In the genomic region with DNA sequence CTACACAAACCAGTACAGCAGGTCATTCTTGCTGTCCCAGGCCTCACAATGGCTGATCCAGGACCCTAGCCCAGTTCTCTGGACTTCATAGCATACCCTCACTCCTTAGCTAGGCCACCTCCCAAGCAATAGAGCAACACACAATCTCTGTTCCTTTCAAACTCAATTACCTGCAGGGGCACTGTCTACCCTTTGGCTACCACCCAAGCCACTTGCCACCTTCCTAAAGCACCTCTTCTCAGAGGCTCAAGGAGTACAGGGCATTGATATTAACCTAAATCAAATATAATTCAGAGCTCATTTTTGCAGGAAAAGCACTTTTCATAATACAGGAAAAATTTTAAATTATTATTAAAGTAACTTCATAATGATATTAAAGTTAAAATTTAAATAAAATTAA, we compare ENCODE assay signal across 26 mouse cellular contexts. TPM values are rescaled to one million over a fixed set of nuclear protein-coding genes. Genes with fewer than 3 reads are reported as not detected.
DNase-seq lines count a peak whose midpoint lies in the region; ATAC-seq and TF ChIP-seq lines count a peak whose summit lies in the region.
"Had no signal": no experiment of that assay in that cellular context is flagged by ENCODE, and none has a peak within 500 bp of the region (broad histone marks: within the 10 kb centered on the region; RNA-seq: fewer than 3 reads in every experiment).

No protein-coding gene starts in this region.

- no peak overlapping the region for H3K4me2 ChIP-seq in lung, embryonic 16.5 days (ENCODE audit: low read depth, low read length)
- H3K4me2 ChIP-seq: embryonic facial prominence, embryonic 12.5 days; embryonic facial prominence, embryonic 15.5 days; forebrain, embryonic 12.5 days; forebrain, embryonic 15.5 days; heart, embryonic 13.5 days; hindbrain, embryonic 15.5 days had no signal

- H3K27ac ChIP-seq in lung, embryonic 16.5 days (ENCODE audit: low read length): peak overlapping the region; percentile 35; the same call in 1 of the 2 replicates
- H3K27ac ChIP-seq: embryonic facial prominence, embryonic 12.5 days; embryonic facial prominence, embryonic 15.5 days; forebrain, embryonic 12.5 days; forebrain, embryonic 15.5 days; heart, adult 2 months; heart, embryonic 10.5 days; heart, embryonic 13.5 days; hindbrain, embryonic 15.5 days had no signal

- H3K4me1 ChIP-seq in lung, adult 2 months (ENCODE audit: control insufficient read depth, insufficient read depth, low read length): peaks cover 12% of the 10 kb centered on the region
- peaks cover 34% of the 10 kb centered on the region for H3K4me1 ChIP-seq in lung, embryonic 16.5 days (replicated peaks; ENCODE audit: control insufficient read depth, insufficient read depth, low read length)

- peak overlapping the region; percentile 19 for H3K4me3 ChIP-seq in lung, adult 2 months (replicated peaks; ENCODE audit: extremely low read depth, low read depth, low read length)
- H3K4me3 ChIP-seq in lung, embryonic 16.5 days (ENCODE audit: low read length): no peak overlapping the region
- H3K4me3 ChIP-seq: embryonic facial prominence, embryonic 12.5 days; embryonic facial prominence, embryonic 15.5 days; forebrain, embryonic 12.5 days; forebrain, embryonic 15.5 days; heart, adult 2 months; heart, embryonic 10.5 days; heart, embryonic 13.5 days; hindbrain, embryonic 15.5 days had no signal

- H3K9me3 ChIP-seq in lung, embryonic 16.5 days (ENCODE audit: control insufficient read depth, low read length): no peaks in the 10 kb centered on the region
- H3K9me3 ChIP-seq: embryonic facial prominence, embryonic 12.5 days; embryonic facial prominence, embryonic 15.5 days; forebrain, embryonic 12.5 days; forebrain, embryonic 15.5 days; heart, embryonic 10.5 days; heart, embryonic 13.5 days; hindbrain, embryonic 15.5 days had no signal

- no peaks in the 10 kb centered on the region for H3K36me3 ChIP-seq in lung, embryonic 16.5 days (ENCODE audit: control insufficient read depth, insufficient read depth, low read length)
- H3K36me3 ChIP-seq: embryonic facial prominence, embryonic 12.5 days; embryonic facial prominence, embryonic 15.5 days; forebrain, embryonic 12.5 days; forebrain, embryonic 15.5 days; G1E; heart, embryonic 10.5 days; heart, embryonic 13.5 days; hindbrain, embryonic 15.5 days had no signal

- DNase-seq in lung, adult 2 months: no peak
- peak; percentile 50 for DNase-seq in lung, postnatal 14 days
- peak; percentile 39 to 59 for DNase-seq in lung, postnatal 4 days
- DNase-seq in left cerebral cortex, postnatal 36 days (ENCODE audit: low spot score in 2 of 2): no peak
- DNase-seq in thymus, postnatal 0 days (ENCODE audit: low spot score): no peak
- no peak for DNase-seq in urinary bladder, postnatal 36 days (ENCODE audit: low spot score in 2 of 2)
- DNase-seq: adrenal gland, postnatal 10 days; adrenal gland, postnatal 36 days; B cell, adult 2 months; cerebellum, adult 2 months; cerebellum, adult 9-11 months; cerebellum, postnatal 25 days; gastrocnemius, postnatal 36 days; heart, adult 2 months; heart, postnatal 14 days; heart, postnatal 4 days had no signal

- H3K27me3 ChIP-seq in lung, embryonic 16.5 days (ENCODE audit: control insufficient read depth, insufficient read depth, low read depth, low read length): no peaks in the 10 kb centered on the region; the same call in 1 of the 2 replicates
- H3K27me3 ChIP-seq: forebrain, embryonic 15.5 days had no signal

- no peak for ATAC-seq in lung, embryonic 16.5 days (ENCODE audit: low read depth)
- ATAC-seq: forebrain, embryonic 15.5 days; Patski had no signal

- no peak for TF ChIP-seq CTCF in lung, adult 2 months (IDR thresholded peaks at IDR 0.05; ENCODE audit: insufficient read depth, low read length)

- no peak for TF ChIP-seq POLR2A in lung, adult 2 months (IDR thresholded peaks at IDR 0.05; ENCODE audit: borderline replicate concordance, extremely low read depth, low read depth, low read length)

- intact Hi-C loops in left cerebral cortex, postnatal 36 days (cut with DNase I): no loop called here

- H3K9ac ChIP-seq in lung, embryonic 16.5 days (ENCODE audit: low read length): no peak overlapping the region
- H3K9ac ChIP-seq: embryonic facial prominence, embryonic 12.5 days; embryonic facial prominence, embryonic 15.5 days; forebrain, embryonic 12.5 days; forebrain, embryonic 15.5 days; heart, embryonic 13.5 days; hindbrain, embryonic 15.5 days had no signal

RNA-seq across cellular contexts. Expression of gene Nectin1, which starts 8.8 kb away (rescaled TPM):
- 26.4 and 28.2 TPM in 2 replicates for polyA plus RNA-seq in lung, adult 2 months (2012; rRNA removed)
- 3.9 and 4.6 TPM in 2 replicates for polyA plus RNA-seq in lung, embryonic 16.5 days (2015; fragmentation: Nextera tagmentation; extraction: Ambion mirVana)
- 100 to 1,000 TPM in 1 of 2 experiments, 10 to 100 TPM in 1; 84.8 to 103 TPM for total RNA-seq in left cerebral cortex, postnatal 36 days (2021)
- 7.7 and 9.9 TPM in 2 replicates for polyA plus RNA-seq in thymus, postnatal 0 days (2015; fragmentation: Nextera tagmentation; extraction: Ambion mirVana)
- polyA plus RNA-seq: G1E had no signal

Comparison
In these comparisons a context has a peak if more than half of its experiments do, and no peak if none do; other contexts are left out.
1. DNase-seq: peak in lung, postnatal 14 days (single experiment) and lung, postnatal 4 days (2 of 2); none in lung, adult 2 months (single experiment), left cerebral cortex, postnatal 36 days (0 of 2), thymus, postnatal 0 days (single experiment) and urinary bladder, postnatal 36 days (0 of 2).